In genomic region chr5:31241522-31242034, GRCm38 (mm10) we compare ENCODE assay signal across 9 mouse cellular contexts. TPM values are rescaled to one million over a fixed set of nuclear protein-coding genes. Genes with fewer than 3 reads are reported as not detected.
DNase-seq lines count a peak whose midpoint lies in the region; ATAC-seq and TF ChIP-seq lines count a peak whose summit lies in the region.
"Had no signal": no experiment of that assay in that cellular context is flagged by ENCODE, and none has a peak within 500 bp of the region (broad histone marks: within the 10 kb centered on the region; RNA-seq: fewer than 3 reads in every experiment).

No protein-coding gene starts in this region.

- H3K27me3 ChIP-seq in embryonic facial prominence, embryonic 11.5 days (ENCODE audit: control insufficient read depth, insufficient read depth, low read length), result no peaks in the 10 kb centered on the region
- H3K27me3 ChIP-seq in intestine, embryonic 14.5 days (replicated peaks; ENCODE audit: control insufficient read depth, insufficient read depth, low read length), result no peaks in the 10 kb centered on the region
- no peaks in the 10 kb centered on the region for H3K27me3 ChIP-seq in neural tube, embryonic 12.5 days (replicated peaks)

- H3K4me1 ChIP-seq in embryonic facial prominence, embryonic 11.5 days (ENCODE audit: control insufficient read depth, insufficient read depth, low read length), result no peaks in the 10 kb centered on the region
- H3K4me1 ChIP-seq in intestine, embryonic 14.5 days (replicated peaks; ENCODE audit: control insufficient read depth, insufficient read depth, low read length), result peaks cover 8% of the 10 kb centered on the region
- H3K4me1 ChIP-seq in neural tube, embryonic 12.5 days, result peaks cover 10% of the 10 kb centered on the region

- peak overlapping the region; percentile 20; the same call in 1 of the 2 replicates for H3K27ac ChIP-seq in left cerebral cortex, adult 2 months
- peak overlapping the region; percentile 96; the same call in 1 of the 2 replicates for H3K27ac ChIP-seq in embryonic facial prominence, embryonic 11.5 days (replicated peaks; ENCODE audit: low read depth, low read length)
- peak overlapping the region; percentile 96 for H3K27ac ChIP-seq in intestine, embryonic 14.5 days (ENCODE audit: low read depth)
- H3K27ac ChIP-seq in neural tube, embryonic 12.5 days, result no peak overlapping the region

- no peaks in the 10 kb centered on the region for H3K9me3 ChIP-seq in embryonic facial prominence, embryonic 11.5 days (replicated peaks; ENCODE audit: control insufficient read depth, low read length)
- no peaks in the 10 kb centered on the region for H3K9me3 ChIP-seq in intestine, embryonic 14.5 days (ENCODE audit: control insufficient read depth, low read length)
- no peaks in the 10 kb centered on the region; the same call in 1 of the 2 replicates for H3K9me3 ChIP-seq in neural tube, embryonic 12.5 days

- no peak for TF ChIP-seq CTCF in left cerebral cortex, adult 2 months (IDR thresholded peaks at IDR 0.05)

- peak overlapping the region; percentile 96 for H3K4me3 ChIP-seq in left cerebral cortex, adult 2 months
- peak overlapping the region; percentile 93 for H3K4me3 ChIP-seq in embryonic facial prominence, embryonic 11.5 days (ENCODE audit: low read depth, low read length)
- peak overlapping the region; percentile 80 for H3K4me3 ChIP-seq in intestine, embryonic 14.5 days (ENCODE audit: low read depth, low read length)
- peak overlapping the region; percentile 98 for H3K4me3 ChIP-seq in neural tube, embryonic 12.5 days

- peak overlapping the region; percentile 71 for H3K4me2 ChIP-seq in embryonic facial prominence, embryonic 11.5 days (ENCODE audit: low read depth, low read length)
- peak overlapping the region; percentile 86 for H3K4me2 ChIP-seq in intestine, embryonic 14.5 days (ENCODE audit: low read length)
- H3K4me2 ChIP-seq in neural tube, embryonic 12.5 days (replicated peaks), result peak overlapping the region; percentile 68

- intact Hi-C loops in left cerebral cortex, adult 2 months (cut with DNase I), result loop anchor here (2.0 kb wide), 1 partner anchor 53 kb away; no protein-coding TSS in a partner anchor
- intact Hi-C loops in left cerebral cortex, postnatal 25 days (cut with DNase I), result no loop called here

- no peak for ATAC-seq in embryonic facial prominence, embryonic 11.5 days (replicated peaks; ENCODE audit: insufficient number of reproducible peaks, low FRiP score, low TSS enrichment, low read depth)
- ATAC-seq in intestine, embryonic 14.5 days (replicated peaks; ENCODE audit: low FRiP score, low TSS enrichment, low read depth), result no peak
- ATAC-seq in neural tube, embryonic 12.5 days (ENCODE audit: low FRiP score, low read depth), result peak; percentile 0; the same call in 1 of the 2 replicates

- no peak for DNase-seq in left cerebral cortex, adult 2 months (ENCODE audit: extremely low spot score in 1 of 2, low spot score in 2 of 2)
- no peak for DNase-seq in left cerebral cortex, postnatal 25 days (ENCODE audit: low spot score in 2 of 2)
- DNase-seq in embryonic facial prominence, embryonic 11.5 days (ENCODE audit: low spot score), result no peak
- DNase-seq in intestine, embryonic 14.5 days (ENCODE audit: low spot score), result no peak
- no peak for DNase-seq in kidney, adult 9 months
- no peak for DNase-seq in layer of hippocampus, postnatal 25 days (ENCODE audit: extremely low spot score in 1 of 2, low spot score in 1 of 2)
- no peak for DNase-seq in adrenal gland, postnatal 4 days (ENCODE audit: low spot score in 2 of 2)

- 1% methylated on average over 13 of the region's 13 CpGs for WGBS in embryonic facial prominence, embryonic 11.5 days
- WGBS in intestine, embryonic 14.5 days, result under 1% methylated on average over 13 of the region's 13 CpGs
- WGBS in neural tube, embryonic 12.5 days, result 1% methylated on average over 13 of the region's 13 CpGs

- peak overlapping the region; percentile 94 for H3K9ac ChIP-seq in embryonic facial prominence, embryonic 11.5 days (replicated peaks; ENCODE audit: low read length)
- peak overlapping the region; percentile 97 for H3K9ac ChIP-seq in intestine, embryonic 14.5 days (ENCODE audit: low read length)
- peak overlapping the region; percentile 97 for H3K9ac ChIP-seq in neural tube, embryonic 12.5 days

- H3K36me3 ChIP-seq in embryonic facial prominence, embryonic 11.5 days (replicated peaks; ENCODE audit: control insufficient read depth, insufficient read depth, low read depth, low read length), result peaks cover 6% of the 10 kb centered on the region
- peaks cover 30% of the 10 kb centered on the region for H3K36me3 ChIP-seq in intestine, embryonic 14.5 days (ENCODE audit: control insufficient read depth, insufficient read depth, low read length)
- H3K36me3 ChIP-seq in neural tube, embryonic 12.5 days, result peaks cover 30% of the 10 kb centered on the region

RNA-seq across cellular contexts. Expression of gene Gm9970, which starts 0.5 kb away (rescaled TPM):
- total RNA-seq in left cerebral cortex, adult 2 months (2021), result not detected
- total RNA-seq in left cerebral cortex, postnatal 25 days (2021), result not detected
- 0.57 and 0.58 TPM in 2 replicates for polyA plus RNA-seq in embryonic facial prominence, embryonic 11.5 days (2014; fragmentation: Nextera tagmentation; extraction: Ambion mirVana)
- 0.48 and 0.60 TPM in 2 replicates for polyA plus RNA-seq in intestine, embryonic 14.5 days (2014; fragmentation: Nextera tagmentation; extraction: Ambion mirVana)
- 0.80 and 0.90 TPM in 2 replicates for polyA plus RNA-seq in neural tube, embryonic 12.5 days (2016; fragmentation: Nextera tagmentation; extraction: Ambion mirVana)
- not detected for total RNA-seq in layer of hippocampus, postnatal 25 days (2021)
- 1 to 10 TPM in 1 of 2 experiments, under 1 TPM in 1; 0.98 to 1.0 TPM for total RNA-seq in adrenal gland, postnatal 4 days (2021)
- polyA plus RNA-seq: brain, embryonic 14.5 days had no signal

RNA-seq across cellular contexts. Expression of gene Nrbp1, which starts 0.9 kb away (rescaled TPM):
- 10 to 100 TPM; 82.3 to 86.0 TPM for total RNA-seq in left cerebral cortex, adult 2 months (2021)
- 10 to 100 TPM; 81.8 to 83.1 TPM for total RNA-seq in left cerebral cortex, postnatal 25 days (2021)
- polyA plus RNA-seq in embryonic facial prominence, embryonic 11.5 days (2014; fragmentation: Nextera tagmentation; extraction: Ambion mirVana), result 138 and 140 TPM in 2 replicates
- polyA plus RNA-seq in intestine, embryonic 14.5 days (2014; fragmentation: Nextera tagmentation; extraction: Ambion mirVana), result 138 and 158 TPM in 2 replicates
- polyA plus RNA-seq in neural tube, embryonic 12.5 days (2016; fragmentation: Nextera tagmentation; extraction: Ambion mirVana), result 150 TPM in 2 replicates
- 10 to 100 TPM; 83.5 to 88.5 TPM for total RNA-seq in layer of hippocampus, postnatal 25 days (2021)
- 100 to 1,000 TPM; 113 TPM for total RNA-seq in adrenal gland, postnatal 4 days (2021)

RNA-seq across cellular contexts. Expression of gene Krtcap3, which starts 9.9 kb away (rescaled TPM):
- total RNA-seq in left cerebral cortex, adult 2 months (2021), result 1 to 10 TPM; 3.2 to 3.6 TPM
- 1 to 10 TPM; 1.3 to 2.4 TPM for total RNA-seq in left cerebral cortex, postnatal 25 days (2021)
- polyA plus RNA-seq in embryonic facial prominence, embryonic 11.5 days (2014; fragmentation: Nextera tagmentation; extraction: Ambion mirVana), result 12.4 and 14.6 TPM in 2 replicates
- polyA plus RNA-seq in intestine, embryonic 14.5 days (2014; fragmentation: Nextera tagmentation; extraction: Ambion mirVana), result 59.4 and 71.9 TPM in 2 replicates
- polyA plus RNA-seq in neural tube, embryonic 12.5 days (2016; fragmentation: Nextera tagmentation; extraction: Ambion mirVana), result 3.1 and 5.1 TPM in 2 replicates
- total RNA-seq in layer of hippocampus, postnatal 25 days (2021), result 1 to 10 TPM; 2.0 to 3.1 TPM
- 1 to 10 TPM; 5.7 to 9.1 TPM for total RNA-seq in adrenal gland, postnatal 4 days (2021)

RNA-seq across cellular contexts. Expression of gene Ppm1g, which starts 21.1 kb away (rescaled TPM):
- total RNA-seq in left cerebral cortex, adult 2 months (2021), result 10 to 100 TPM; 72.6 to 78.5 TPM
- total RNA-seq in left cerebral cortex, postnatal 25 days (2021), result 10 to 100 TPM; 71.3 to 72.1 TPM
- polyA plus RNA-seq in embryonic facial prominence, embryonic 11.5 days (2014; fragmentation: Nextera tagmentation; extraction: Ambion mirVana), result 142 and 147 TPM in 2 replicates
- polyA plus RNA-seq in intestine, embryonic 14.5 days (2014; fragmentation: Nextera tagmentation; extraction: Ambion mirVana), result 139 and 145 TPM in 2 replicates
- 151 and 161 TPM in 2 replicates for polyA plus RNA-seq in neural tube, embryonic 12.5 days (2016; fragmentation: Nextera tagmentation; extraction: Ambion mirVana)
- 10 to 100 TPM; 77.0 to 77.2 TPM for total RNA-seq in layer of hippocampus, postnatal 25 days (2021)
- total RNA-seq in adrenal gland, postnatal 4 days (2021), result 100 to 1,000 TPM; 107 to 117 TPM

RNA-seq across cellular contexts. Expression of gene Zfp513, which starts 39.5 kb away (rescaled TPM):
- total RNA-seq in left cerebral cortex, adult 2 months (2021), result 10 to 100 TPM; 28.0 to 31.4 TPM
- 10 to 100 TPM; 27.1 to 27.3 TPM for total RNA-seq in left cerebral cortex, postnatal 25 days (2021)
- polyA plus RNA-seq in embryonic facial prominence, embryonic 11.5 days (2014; fragmentation: Nextera tagmentation; extraction: Ambion mirVana), result 4.0 and 5.0 TPM in 2 replicates
- polyA plus RNA-seq in intestine, embryonic 14.5 days (2014; fragmentation: Nextera tagmentation; extraction: Ambion mirVana), result 5.1 and 5.2 TPM in 2 replicates
- polyA plus RNA-seq in neural tube, embryonic 12.5 days (2016; fragmentation: Nextera tagmentation; extraction: Ambion mirVana), result 24.2 and 27.3 TPM in 2 replicates
- 10 to 100 TPM; 25.7 to 31.5 TPM for total RNA-seq in layer of hippocampus, postnatal 25 days (2021)
- 10 to 100 TPM; 32.3 to 33.7 TPM for total RNA-seq in adrenal gland, postnatal 4 days (2021)
